Mouse (Mus musculus) megakaryocyte, embryonic 14.5 days (primary cell): ENCODE results near the gene Fxr1. TPM values are rescaled to one million over a fixed set of nuclear protein-coding genes. Genes with fewer than 3 reads are reported as not detected.
"Not testable (repeated sequence)": the region's sequence is repeated elsewhere in the genome, so short reads cannot be mapped to it uniquely, and the experiment has no call there.

Experiments used
- H3K27me3 ChIP-seq: replicated peaks from 2 replicates; pipeline ENCODE3; 2012; ENCODE audit warnings: inconsistent platforms
- H3K36me3 ChIP-seq: replicated peaks from 2 replicates; pipeline ENCODE3; 2012; ENCODE audit warnings: low read length, inconsistent platforms, mixed read lengths
- H3K4me1 ChIP-seq: 2 replicates; pipeline ENCODE4 v1.6.1; 2012; ENCODE audit warnings: inconsistent platforms
- H3K4me3 ChIP-seq: replicated peaks from 2 replicates; pipeline ENCODE3; 2012; ENCODE audit warnings: moderate library complexity, mild to moderate bottlenecking, inconsistent platforms
- H3K9me3 ChIP-seq: 2 replicates; pipeline ENCODE4 v1.6.1; 2012; ENCODE audit warnings: inconsistent platforms
- FLI1 ChIP-seq: IDR thresholded peaks from 2 replicates; pipeline ENCODE4 v1.6.1; 2012; ENCODE audit warnings: low read length, inconsistent platforms, mixed read lengths
- GATA1 ChIP-seq: IDR thresholded peaks from 3 replicates; pipeline ENCODE4 v1.6.1; 2012; ENCODE audit warnings: mixed read lengths, low read length, inconsistent platforms, borderline replicate concordance
- polyA plus RNA-seq: library from polyadenylated mRNA; stranded (reverse); fragments of >175 nt; gene quantifications from 2 replicates; pipeline ENCODE4 v1.2.3, GENCODE M21; 2012; ENCODE audit warnings: low replicate concordance; ENCODE audit not compliant: insufficient read depth

Gene Fxr1
- polyA plus RNA-seq, 1 experiment: 16.0 TPM

GRCm38 (mm10) chr3:34035706-34036105 lies 16.0 kb downstream of the Fxr1 start:
- H3K36me3 ChIP-seq: peaks cover 9% of the 10 kb centered on the region
- H3K4me1 ChIP-seq: peaks cover 51% of the 10 kb centered on the region; the same call in 1 of the 2 replicates
- H3K9me3 ChIP-seq: no peaks in the 10 kb centered on the region
- TF ChIP-seq GATA1 (no peak), FLI1 (no peak)
- no peak overlapping the region for H3K4me3 ChIP-seq
- H3K27me3 ChIP-seq: no peaks in the 10 kb centered on the region

DNA sequence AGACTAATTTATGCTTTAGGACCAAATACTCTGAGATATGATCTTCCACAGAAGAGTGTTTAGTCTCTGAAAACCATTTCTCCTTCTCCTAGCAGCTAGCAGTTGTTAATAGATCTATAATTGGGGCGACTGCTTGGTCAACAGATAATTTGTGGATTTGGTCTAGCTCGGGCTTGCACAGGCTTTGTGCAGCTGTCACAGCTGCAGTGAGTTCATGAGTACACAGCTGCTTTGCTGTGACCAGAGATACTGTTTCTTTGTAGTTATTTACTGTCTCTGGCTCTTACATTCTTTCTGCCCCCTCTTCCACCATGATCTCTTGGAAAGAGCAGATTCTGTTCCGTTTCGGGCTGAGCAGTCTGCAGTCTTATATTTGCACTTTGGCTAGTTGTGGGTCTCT lies 22.2 kb downstream of the Fxr1 start:
- no peak overlapping the region for H3K4me3 ChIP-seq
- no peaks in the 10 kb centered on the region for H3K27me3 ChIP-seq
- H3K4me1 ChIP-seq: peaks cover 21% of the 10 kb centered on the region
- H3K36me3 ChIP-seq: peaks cover 62% of the 10 kb centered on the region
- H3K9me3 ChIP-seq: no peaks in the 10 kb centered on the region
- TF ChIP-seq FLI1: no peak
- TF ChIP-seq GATA1: no peak

DNA sequence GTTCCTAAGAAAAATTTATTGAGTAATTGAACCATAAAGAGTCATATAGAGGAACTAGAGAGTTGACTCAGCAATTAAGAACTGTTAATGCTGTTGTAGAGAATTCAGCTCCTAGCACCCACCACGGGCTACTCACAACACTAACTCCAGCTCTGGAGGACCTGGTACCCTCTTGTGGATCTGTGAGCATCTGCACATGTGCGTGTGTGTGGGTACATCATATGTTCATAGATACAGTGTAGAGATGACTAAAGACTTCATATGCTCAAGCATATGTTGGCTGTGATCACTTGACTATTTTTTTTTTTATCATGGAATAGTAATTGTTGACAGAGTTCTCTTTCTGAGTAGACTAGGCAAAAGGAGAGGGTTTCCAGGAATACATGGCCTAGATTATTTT lies 42.6 kb downstream of the Fxr1 start:
- TF ChIP-seq FLI1 (no peak), GATA1 (no peak)
- Histone ChIP-seq H3K4me3 (no peak overlapping the region), H3K27me3 (no peaks in the 10 kb centered on the region), H3K9me3 (no peaks in the 10 kb centered on the region), H3K36me3 (peaks cover 93% of the 10 kb centered on the region), H3K4me1 (no peaks in the 10 kb centered on the region)

DNA sequence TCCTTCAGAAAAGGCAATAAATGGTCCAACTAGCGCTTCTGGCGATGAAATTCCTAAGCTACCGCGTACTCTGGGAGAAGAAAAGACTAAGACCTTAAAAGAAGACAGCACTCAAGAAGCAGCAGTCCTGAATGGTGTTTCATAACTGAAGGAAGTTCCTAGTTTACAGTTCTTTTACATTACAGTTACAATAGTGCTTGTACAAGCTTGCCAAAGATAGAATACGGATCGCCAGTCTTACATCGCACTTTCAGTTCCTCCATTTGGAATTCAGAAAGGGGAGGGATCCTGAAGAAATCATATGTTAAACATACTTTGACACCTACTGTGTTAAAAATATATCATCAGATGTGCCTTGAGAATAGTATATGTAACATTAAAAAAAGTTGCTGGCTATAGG lies 49.2 kb downstream of the Fxr1 start:
- H3K4me3 ChIP-seq, H3K27me3 ChIP-seq, H3K9me3 ChIP-seq, H3K4me1 ChIP-seq: not testable (repeated sequence)
- peaks cover 90% of the 10 kb centered on the region for H3K36me3 ChIP-seq

GRCm38 (mm10) chr3:34072726-34073125 lies 53.0 kb downstream of the Fxr1 start:
- TF ChIP-seq GATA1 (no peak), FLI1 (no peak)
- Histone ChIP-seq H3K27me3 (no peaks in the 10 kb centered on the region), H3K4me3 (no peak overlapping the region), H3K9me3 (no peaks in the 10 kb centered on the region), H3K36me3 (peaks cover 91% of the 10 kb centered on the region), H3K4me1 (no peaks in the 10 kb centered on the region)

DNA sequence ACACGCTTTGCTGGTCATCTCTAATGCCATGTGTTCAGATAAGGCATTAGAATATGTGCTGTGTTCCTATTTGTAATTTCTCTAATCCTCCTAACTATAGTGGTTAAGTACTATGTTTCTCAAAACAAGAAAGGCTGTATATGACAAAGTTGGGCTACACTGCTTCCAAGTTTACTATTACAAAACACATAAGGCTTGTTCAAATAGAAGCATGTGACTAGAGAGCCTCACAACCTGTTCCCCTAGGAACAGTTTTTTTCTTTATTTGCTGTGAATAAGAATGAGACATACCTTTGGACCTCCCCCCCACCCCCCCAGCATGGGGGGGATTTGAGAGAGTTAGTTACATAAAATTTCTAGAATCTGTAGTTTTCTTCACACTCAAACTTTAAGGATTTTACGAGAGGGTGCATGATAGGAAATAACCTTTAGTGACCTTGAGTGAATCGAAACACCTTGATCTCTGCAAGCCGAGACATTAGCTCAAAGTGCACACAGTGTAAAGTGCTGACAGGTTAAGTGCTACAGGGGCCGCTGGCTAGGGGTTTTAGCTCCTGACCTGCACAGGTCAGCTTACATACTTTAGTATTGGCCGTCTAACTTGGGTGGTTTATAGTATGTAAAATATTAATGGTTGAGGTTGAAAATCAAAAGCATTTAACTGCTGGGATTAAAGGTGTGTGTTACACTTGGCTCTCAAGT lies 56.5 kb downstream of the Fxr1 start:
- Histone ChIP-seq H3K9me3 (no peaks in the 10 kb centered on the region), H3K27me3 (no peaks in the 10 kb centered on the region), H3K36me3 (peaks cover 84% of the 10 kb centered on the region), H3K4me3 (no peak overlapping the region), H3K4me1 (peaks cover 11% of the 10 kb centered on the region)
- TF ChIP-seq FLI1 (no peak), GATA1 (no peak)

DNA sequence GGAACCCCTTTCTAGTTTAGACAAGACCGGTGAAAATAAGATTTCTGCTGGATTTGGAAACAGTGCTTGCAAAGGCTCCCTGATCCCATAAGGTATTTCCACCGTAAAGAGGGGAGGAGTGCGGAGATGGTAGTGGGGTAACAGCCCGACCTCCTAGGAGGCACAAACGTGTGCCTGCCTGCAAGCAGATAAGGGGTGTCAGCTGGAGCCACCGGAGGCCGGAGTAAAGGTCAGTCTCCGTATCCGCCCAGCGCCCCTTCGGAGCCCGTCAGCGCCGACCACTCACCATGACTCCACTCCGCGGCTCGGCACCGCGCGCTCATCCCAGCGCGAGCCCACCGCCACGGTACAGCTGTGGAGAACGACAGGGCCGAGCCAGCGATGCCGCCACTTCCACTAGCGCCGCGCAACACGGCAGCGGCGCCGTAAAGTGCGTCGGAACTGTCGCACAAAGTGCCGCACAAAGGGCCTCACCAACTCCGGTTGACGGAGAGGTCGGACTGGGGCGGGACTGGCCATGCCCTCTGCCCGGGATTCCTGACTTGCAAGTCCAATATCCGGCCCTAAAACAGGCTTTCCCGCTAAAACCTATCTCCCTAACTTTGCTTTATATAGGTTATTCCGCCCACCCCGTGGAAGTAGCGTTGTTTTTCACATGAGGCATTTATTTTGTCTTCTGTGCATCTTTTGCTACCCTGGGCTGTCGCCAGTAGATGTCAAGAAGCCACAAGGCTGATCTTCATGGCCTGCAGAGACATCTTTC lies 61.3 kb downstream of the Fxr1 start, which contains the start of gene Dnajc19:
Gene Dnajc19, minus strand, starts transcription at position 422 of the 763 bp plus-strand sequence.
- H3K9me3 ChIP-seq: 0 out of 2 replicates have a peak, but pooled peaks cover 2% of the 10 kb centered on the region
- H3K36me3 ChIP-seq: peaks cover 35% of the 10 kb centered on the region
- H3K4me3 ChIP-seq: peak within 1 kb of the TSS; percentile 96
- TF ChIP-seq GATA1: no peak
- peaks cover 21% of the 10 kb centered on the region for H3K4me1 ChIP-seq
- no peaks in the 10 kb centered on the region for H3K27me3 ChIP-seq

- Histone ChIP-seq H3K36me3 (peaks cover 28% of the 10 kb centered on the region), H3K9me3 (0 out of 2 replicates have a peak, but pooled peaks cover 4% of the 10 kb centered on the region), H3K27me3 (no peaks in the 10 kb centered on the region), H3K4me3 (peak overlapping the region; percentile 96), H3K4me1 (peaks cover 21% of the 10 kb centered on the region)
- TF ChIP-seq GATA1 (no peak), FLI1 (no peak)
Observed at GRCm38 (mm10) chr3:34081929-34082328, 62.2 kb downstream of the Fxr1 start.

DNA sequence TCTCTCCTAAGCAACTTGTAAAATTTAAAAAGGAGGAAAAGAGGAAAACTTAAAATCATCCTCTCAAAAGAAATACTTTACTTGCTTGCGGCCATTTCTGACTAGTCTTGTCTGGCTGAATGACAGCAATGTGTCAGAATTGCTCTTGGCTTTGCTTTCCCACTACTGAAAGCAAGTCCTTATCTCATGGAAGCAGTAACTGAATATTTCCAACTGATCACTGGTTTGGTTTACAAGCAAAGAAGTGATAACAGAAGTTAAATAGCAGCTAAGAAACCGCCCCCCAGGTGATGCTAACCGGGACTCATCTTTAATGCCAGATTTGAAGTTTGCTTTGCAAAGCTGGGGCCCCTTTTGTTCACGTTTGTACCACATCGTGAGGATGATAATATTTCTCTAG lies 63.9 kb downstream of the Fxr1 start:
- Histone ChIP-seq H3K4me3 (no peak overlapping the region), H3K27me3 (no peaks in the 10 kb centered on the region), H3K9me3 (0 out of 2 replicates have a peak, but pooled peaks cover 4% of the 10 kb centered on the region), H3K36me3 (peaks cover 12% of the 10 kb centered on the region), H3K4me1 (peaks cover 21% of the 10 kb centered on the region)
- no peak for TF ChIP-seq FLI1
- TF ChIP-seq GATA1: no peak

DNA sequence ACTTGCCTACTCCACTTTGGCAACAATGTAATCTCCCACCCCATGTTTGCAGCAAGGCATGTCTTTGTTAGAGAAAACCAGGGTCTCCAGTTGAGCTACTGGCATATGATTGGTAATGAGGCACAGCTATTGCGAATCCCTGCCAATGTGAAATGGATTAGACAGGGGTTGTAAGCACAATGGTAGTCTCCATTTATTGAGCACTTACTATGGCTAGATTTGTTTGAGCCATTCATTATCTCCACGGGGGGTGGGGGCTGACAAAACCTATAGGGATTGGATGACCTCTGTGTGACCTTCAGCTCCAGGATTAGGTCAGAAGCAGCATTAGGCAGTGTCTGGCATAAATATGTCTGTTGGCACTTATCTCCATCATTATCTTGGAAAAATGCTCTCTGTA lies 83.1 kb downstream of the Fxr1 start:
- H3K4me1 ChIP-seq: peaks cover 13% of the 10 kb centered on the region
- no peak for TF ChIP-seq FLI1
- no peak for TF ChIP-seq GATA1
- no peaks in the 10 kb centered on the region for H3K27me3 ChIP-seq
- H3K36me3 ChIP-seq: no peaks in the 10 kb centered on the region
- H3K9me3 ChIP-seq: no peaks in the 10 kb centered on the region; the same call in 1 of the 2 replicates
- H3K4me3 ChIP-seq: no peak overlapping the region
